Mouse (Mus musculus): ENCODE measurements around the gene Papolg. TPM values are rescaled to one million over a fixed set of nuclear protein-coding genes. Genes with fewer than 3 reads are reported as not detected.

Papolg gene
- polyA plus RNA-seq, 1 experiment: 3.6 TPM

- no peaks in the 10 kb centered on the region for H3K4me1 ChIP-seq (ENCODE audit: control insufficient read depth, insufficient read depth, low read length)
- no peak overlapping the region for H3K4me3 ChIP-seq (replicated peaks; ENCODE audit: control insufficient read depth, low read depth, low read length)
- WGBS: 60% methylated on average over 7 of the region's 7 CpGs
- TF ChIP-seq CTCF (IDR thresholded peaks at IDR 0.05; ENCODE audit: control insufficient read depth, insufficient read depth, low read length): no peak
- no peak for TF ChIP-seq POLR2A (IDR thresholded peaks at IDR 0.05; ENCODE audit: borderline replicate concordance, control insufficient read depth, low read depth, low read length)
- no peak overlapping the region for H3K27ac ChIP-seq (ENCODE audit: control insufficient read depth, insufficient read depth, low read depth, low read length, poor library complexity)
Measured at GRCm38 (mm10) chr11:23856054-23856722, 38.9 kb downstream of the Papolg start.

GRCm38 (mm10) chr11:23855182-23855802 is 39.8 kb downstream of the Papolg start:
- Histone ChIP-seq H3K4me3 (replicated peaks; ENCODE audit: control insufficient read depth, low read depth, low read length) (no peak overlapping the region), H3K4me1 (ENCODE audit: control insufficient read depth, insufficient read depth, low read length) (no peaks in the 10 kb centered on the region), H3K27ac (ENCODE audit: control insufficient read depth, insufficient read depth, low read depth, low read length, poor library complexity) (no peak overlapping the region)
- WGBS: 12% methylated on average over 3 of the region's 3 CpGs
- TF ChIP-seq CTCF (IDR thresholded peaks at IDR 0.05; ENCODE audit: control insufficient read depth, insufficient read depth, low read length): peak; percentile 80
- TF ChIP-seq POLR2A (IDR thresholded peaks at IDR 0.05; ENCODE audit: borderline replicate concordance, control insufficient read depth, low read depth, low read length): no peak

GRCm38 (mm10) chr11:23853306-23853705 is 41.7 kb downstream of the Papolg start:
- Histone ChIP-seq H3K4me1 (ENCODE audit: control insufficient read depth, insufficient read depth, low read length) (no peaks in the 10 kb centered on the region), H3K4me3 (replicated peaks; ENCODE audit: control insufficient read depth, low read depth, low read length) (no peak overlapping the region), H3K27ac (ENCODE audit: control insufficient read depth, insufficient read depth, low read depth, low read length, poor library complexity) (no peak overlapping the region)
- WGBS: 55% methylated on average over 5 of the region's 5 CpGs
- TF ChIP-seq CTCF (IDR thresholded peaks at IDR 0.05; ENCODE audit: control insufficient read depth, insufficient read depth, low read length) (no peak), POLR2A (IDR thresholded peaks at IDR 0.05; ENCODE audit: borderline replicate concordance, control insufficient read depth, low read depth, low read length) (no peak)

- no peak for TF ChIP-seq CTCF (IDR thresholded peaks at IDR 0.05; ENCODE audit: control insufficient read depth, insufficient read depth, low read length)
- TF ChIP-seq POLR2A (IDR thresholded peaks at IDR 0.05; ENCODE audit: borderline replicate concordance, control insufficient read depth, low read depth, low read length): no peak
- H3K4me3 ChIP-seq (replicated peaks; ENCODE audit: control insufficient read depth, low read depth, low read length): peak overlapping the region; percentile 50
- peaks cover 3% of the 10 kb centered on the region for H3K4me1 ChIP-seq (ENCODE audit: control insufficient read depth, insufficient read depth, low read length)
- peak overlapping the region; percentile 39; the same call in 1 of the 2 replicates for H3K27ac ChIP-seq (ENCODE audit: control insufficient read depth, insufficient read depth, low read depth, low read length, poor library complexity)
- 12% methylated on average over 22 of the region's 22 CpGs for WGBS
Measured at GRCm38 (mm10) chr11:23846016-23846815, 48.8 kb downstream of the Papolg start.

GRCm38 (mm10) chr11:23823244-23823643 is 71.8 kb downstream of the Papolg start:
- Histone ChIP-seq H3K4me1 (ENCODE audit: control insufficient read depth, insufficient read depth, low read length) (peaks cover 3% of the 10 kb centered on the region), H3K4me3 (replicated peaks; ENCODE audit: control insufficient read depth, low read depth, low read length) (no peak overlapping the region), H3K27ac (ENCODE audit: control insufficient read depth, insufficient read depth, low read depth, low read length, poor library complexity) (no peak overlapping the region)
- 39% methylated on average over 3 of the region's 3 CpGs for WGBS
- TF ChIP-seq CTCF (IDR thresholded peaks at IDR 0.05; ENCODE audit: control insufficient read depth, insufficient read depth, low read length) (no peak), POLR2A (IDR thresholded peaks at IDR 0.05; ENCODE audit: borderline replicate concordance, control insufficient read depth, low read depth, low read length) (no peak)

GRCm38 (mm10) chr11:23821652-23822051 is 73.4 kb downstream of the Papolg start:
- Histone ChIP-seq H3K4me1 (ENCODE audit: control insufficient read depth, insufficient read depth, low read length) (peaks cover 3% of the 10 kb centered on the region), H3K4me3 (replicated peaks; ENCODE audit: control insufficient read depth, low read depth, low read length) (no peak overlapping the region), H3K27ac (ENCODE audit: control insufficient read depth, insufficient read depth, low read depth, low read length, poor library complexity) (no peak overlapping the region)
- WGBS: 38% methylated on average over 2 of the region's 2 CpGs
- TF ChIP-seq CTCF (IDR thresholded peaks at IDR 0.05; ENCODE audit: control insufficient read depth, insufficient read depth, low read length) (no peak), POLR2A (IDR thresholded peaks at IDR 0.05; ENCODE audit: borderline replicate concordance, control insufficient read depth, low read depth, low read length) (no peak)

- WGBS: 15% methylated on average over 2 of the region's 2 CpGs
- TF ChIP-seq CTCF (IDR thresholded peaks at IDR 0.05; ENCODE audit: control insufficient read depth, insufficient read depth, low read length) (no peak), POLR2A (IDR thresholded peaks at IDR 0.05; ENCODE audit: borderline replicate concordance, control insufficient read depth, low read depth, low read length) (no peak)
- H3K27ac ChIP-seq (ENCODE audit: control insufficient read depth, insufficient read depth, low read depth, low read length, poor library complexity): no peak overlapping the region; the same call in 1 of the 2 replicates
- H3K4me3 ChIP-seq (replicated peaks; ENCODE audit: control insufficient read depth, low read depth, low read length): no peak overlapping the region
- H3K4me1 ChIP-seq (ENCODE audit: control insufficient read depth, insufficient read depth, low read length): peaks cover 3% of the 10 kb centered on the region
Measured at GRCm38 (mm10) chr11:23820977-23821376, 74.1 kb downstream of the Papolg start.

GRCm38 (mm10) chr11:23818745-23819144 is 76.3 kb downstream of the Papolg start:
- Histone ChIP-seq H3K27ac (ENCODE audit: control insufficient read depth, insufficient read depth, low read depth, low read length, poor library complexity) (no peak overlapping the region), H3K4me1 (ENCODE audit: control insufficient read depth, insufficient read depth, low read length) (peaks cover 3% of the 10 kb centered on the region), H3K4me3 (replicated peaks; ENCODE audit: control insufficient read depth, low read depth, low read length) (no peak overlapping the region)
- 6% methylated on average over 1 of the region's 1 CpGs for WGBS
- no peak for TF ChIP-seq CTCF (IDR thresholded peaks at IDR 0.05; ENCODE audit: control insufficient read depth, insufficient read depth, low read length)
- no peak for TF ChIP-seq POLR2A (IDR thresholded peaks at IDR 0.05; ENCODE audit: borderline replicate concordance, control insufficient read depth, low read depth, low read length)

Other genes starting within 250 kb of the Papolg start
- gene Pus10, start 229.6 kb downstream of the Papolg start, polyA plus RNA-seq (2011; ENCODE audit: insufficient read depth, insufficient read length, low replicate concordance, missing spikeins): 9.9 and 12.0 TPM in 2 replicates
- gene Pex13, start 229.3 kb downstream of the Papolg start, polyA plus RNA-seq (2011; ENCODE audit: insufficient read depth, insufficient read length, low replicate concordance, missing spikeins): 9.6 and 13.8 TPM in 2 replicates
- gene Rel, start 124.3 kb downstream of the Papolg start, polyA plus RNA-seq (2011; ENCODE audit: insufficient read depth, insufficient read length, low replicate concordance, missing spikeins): 1.9 and 4.1 TPM in 2 replicates
- gene A830031A19Rik, start 179.8 kb upstream of the Papolg start, polyA plus RNA-seq (2011; ENCODE audit: insufficient read depth, insufficient read length, low replicate concordance, missing spikeins): not detected in 2 replicates
- gene Bcl11a, start 182.8 kb upstream of the Papolg start, polyA plus RNA-seq (2011; ENCODE audit: insufficient read depth, insufficient read length, low replicate concordance, missing spikeins): 23.1 and 23.5 TPM in 2 replicates

Measured in bone marrow, adult 2 months (tissue).